ENCODE assay signal across 15 mouse cellular contexts in the genomic region with DNA sequence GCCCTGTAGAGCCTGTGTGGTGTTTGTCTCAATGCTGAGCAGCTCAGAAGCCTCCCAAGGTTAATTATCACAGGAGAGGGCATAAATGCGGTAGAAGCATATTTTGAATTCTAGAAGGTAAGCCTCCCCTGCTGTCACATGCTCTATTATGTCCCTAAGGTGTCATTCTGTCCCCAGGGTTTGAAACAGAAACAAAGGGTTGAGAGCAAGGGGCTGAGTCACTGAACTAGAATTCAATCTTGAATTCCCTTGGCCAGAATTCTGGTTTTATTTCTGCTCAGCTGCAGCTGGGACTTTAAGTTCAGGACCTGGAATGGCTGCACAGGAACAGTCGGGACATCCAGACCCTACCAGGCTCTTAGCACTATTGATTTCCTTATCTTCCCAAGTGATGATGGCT.
"Had no signal": no experiment of that assay in that cellular context is flagged by ENCODE, and none has a peak within 500 bp of the region (broad histone marks: within the 10 kb centered on the region; RNA-seq: fewer than 3 reads in every experiment).

No protein-coding gene starts in this region.

- DNase-seq: liver, postnatal 0 days; lung, adult 2 months; lung, postnatal 14 days; lung, postnatal 36 days; right cerebral cortex, postnatal 14 days; thymus, adult 2 months; thymus, postnatal 25 days; thymus, postnatal 4 days had no signal

- ATAC-seq: liver, postnatal 0 days; lung, postnatal 0 days; midbrain, embryonic 13.5 days; midbrain, embryonic 15.5 days had no signal

- H3K27me3 ChIP-seq: lung, embryonic 15.5 days; megakaryocyte, embryonic 14.5 days; midbrain, embryonic 13.5 days; midbrain, embryonic 15.5 days; neural tube, embryonic 12.5 days; stomach, embryonic 15.5 days had no signal
